Mouse (Mus musculus): Measurements from ENCODE around the gene Myl6b. TPM values are rescaled to one million over a fixed set of nuclear protein-coding genes. Genes with fewer than 3 reads are reported as not detected.

Myl6b gene
- polyA plus RNA-seq, 1 experiment from 2014 or later = 2.4 TPM

DNA sequence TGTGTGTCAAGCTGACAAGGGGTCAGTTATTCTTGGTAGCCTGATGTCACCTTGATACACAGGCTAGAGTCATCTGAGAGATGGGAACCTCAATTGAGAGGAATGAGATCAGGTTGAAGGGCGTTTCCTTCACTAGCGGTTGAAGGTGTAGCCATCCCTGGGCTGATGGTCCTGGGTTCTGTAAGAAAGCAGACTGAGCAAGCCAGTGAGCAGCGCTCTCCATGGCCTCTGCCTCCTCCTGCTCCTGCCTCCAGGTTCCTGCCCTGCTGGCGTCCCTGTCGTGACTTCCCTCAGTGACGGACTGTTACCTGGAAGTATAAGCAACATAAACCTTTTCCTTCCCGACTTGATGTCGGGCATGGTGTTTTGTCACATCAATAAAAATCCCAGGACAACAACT, 5.0 kb upstream of the Myl6b start:
- H3K9ac ChIP-seq (ENCODE audit: low read length) = no peak overlapping the region
- H3K36me3 ChIP-seq (ENCODE audit: control insufficient read depth, insufficient read depth, low read length) = no peaks in the 10 kb centered on the region
- no peak overlapping the region for H3K4me2 ChIP-seq (ENCODE audit: low read depth)
- ATAC-seq (ENCODE audit: insufficient read depth, low FRiP score, low TSS enrichment) (no peak), DNase-seq (ENCODE audit: low spot score) (no peak)
- WGBS = 75% methylated on average over 8 of the region's 8 CpGs
- no peaks in the 10 kb centered on the region for H3K27me3 ChIP-seq (ENCODE audit: control insufficient read depth, insufficient read depth, low read length)
- H3K4me1 ChIP-seq (ENCODE audit: control insufficient read depth, insufficient read depth, low read length) = 0 out of 2 replicates have a peak, but pooled peaks cover 3% of the 10 kb centered on the region
- H3K4me3 ChIP-seq (ENCODE audit: low read depth, low read length) = no peak overlapping the region
- H3K9me3 ChIP-seq (ENCODE audit: control insufficient read depth, low read length) = no peaks in the 10 kb centered on the region
- H3K27ac ChIP-seq (ENCODE audit: low read depth, low read length) = no peak overlapping the region

DNA sequence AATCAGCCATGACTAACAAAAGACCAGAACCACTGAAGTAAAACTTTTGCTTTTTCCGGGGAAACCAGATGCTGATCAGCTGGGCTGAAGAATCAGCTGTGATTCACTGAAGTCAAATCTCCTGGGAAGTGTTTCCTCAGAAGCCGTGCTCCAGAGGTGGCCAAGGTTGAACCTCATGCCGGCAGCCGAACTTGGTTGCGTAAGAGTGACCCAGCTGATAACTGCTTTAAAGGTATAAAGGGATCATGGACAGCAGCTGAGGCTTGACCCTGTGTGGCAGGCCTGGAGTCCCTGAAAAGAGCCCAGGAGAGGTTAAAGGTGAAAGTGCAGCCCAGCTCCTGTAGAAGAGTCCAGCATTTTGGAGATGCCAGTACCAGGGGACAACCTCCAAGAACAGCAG, 3.9 kb upstream of the Myl6b start:
- DNase-seq (ENCODE audit: low spot score) (no peak), ATAC-seq (ENCODE audit: insufficient read depth, low FRiP score, low TSS enrichment) (no peak)
- Histone ChIP-seq H3K27me3 (ENCODE audit: control insufficient read depth, insufficient read depth, low read length) (no peaks in the 10 kb centered on the region), H3K4me2 (ENCODE audit: low read depth) (no peak overlapping the region), H3K36me3 (ENCODE audit: control insufficient read depth, insufficient read depth, low read length) (no peaks in the 10 kb centered on the region), H3K9ac (ENCODE audit: low read length) (no peak overlapping the region), H3K9me3 (ENCODE audit: control insufficient read depth, low read length) (no peaks in the 10 kb centered on the region), H3K4me1 (ENCODE audit: control insufficient read depth, insufficient read depth, low read length) (peaks cover 6% of the 10 kb centered on the region; the same call in 1 of the 2 replicates), H3K27ac (ENCODE audit: low read depth, low read length) (no peak overlapping the region), H3K4me3 (ENCODE audit: low read depth, low read length) (no peak overlapping the region)
- WGBS = 80% methylated on average over 5 of the region's 5 CpGs

DNA sequence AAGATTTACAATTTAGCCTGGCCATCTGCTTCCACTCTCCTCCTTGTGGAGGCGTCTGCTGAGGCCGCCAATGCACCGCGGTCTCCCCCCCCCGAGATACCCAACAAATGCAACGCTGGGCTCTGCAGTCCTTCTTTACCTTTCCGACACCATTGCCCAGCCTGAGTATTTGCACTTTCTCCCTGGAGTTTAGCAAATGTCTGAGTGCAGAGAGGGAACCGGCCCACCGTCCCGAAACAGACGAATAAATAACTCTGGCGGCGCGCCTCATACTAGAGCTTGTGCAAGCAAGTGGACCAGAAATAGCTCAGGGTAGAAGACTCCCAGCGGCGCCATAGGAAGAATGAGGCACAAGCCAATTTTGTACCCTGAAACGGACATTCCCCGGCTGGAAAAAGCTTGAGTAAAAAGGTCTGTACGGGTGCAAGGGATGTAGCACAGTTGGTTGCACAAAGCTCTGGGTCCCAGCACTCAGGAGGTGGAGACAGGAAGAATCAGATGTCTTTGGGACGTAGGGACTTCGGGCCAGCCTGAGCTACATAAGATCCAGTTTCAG, 709 bp upstream of the Myl6b start:
- peak overlapping the region; percentile 60; the same call in 1 of the 2 replicates for H3K27ac ChIP-seq (ENCODE audit: low read depth, low read length)
- peak overlapping the region; percentile 63 for H3K9ac ChIP-seq (ENCODE audit: low read length)
- H3K27me3 ChIP-seq (ENCODE audit: control insufficient read depth, insufficient read depth, low read length) = no peaks in the 10 kb centered on the region
- ATAC-seq (ENCODE audit: insufficient read depth, low FRiP score, low TSS enrichment) = peak; percentile 49; the same call in 1 of the 2 replicates
- WGBS = 2% methylated on average over 21 of the region's 21 CpGs
- H3K4me3 ChIP-seq (ENCODE audit: low read depth, low read length) = peak overlapping the region; percentile 47
- peaks cover 10% of the 10 kb centered on the region; the same call in 1 of the 2 replicates for H3K4me1 ChIP-seq (ENCODE audit: control insufficient read depth, insufficient read depth, low read length)
- no peaks in the 10 kb centered on the region for H3K9me3 ChIP-seq (ENCODE audit: control insufficient read depth, low read length)
- no peaks in the 10 kb centered on the region for H3K36me3 ChIP-seq (ENCODE audit: control insufficient read depth, insufficient read depth, low read length)
- peak overlapping the region; percentile 55 for H3K4me2 ChIP-seq (ENCODE audit: low read depth)
- peak; percentile 63 for DNase-seq (ENCODE audit: low spot score)

DNA sequence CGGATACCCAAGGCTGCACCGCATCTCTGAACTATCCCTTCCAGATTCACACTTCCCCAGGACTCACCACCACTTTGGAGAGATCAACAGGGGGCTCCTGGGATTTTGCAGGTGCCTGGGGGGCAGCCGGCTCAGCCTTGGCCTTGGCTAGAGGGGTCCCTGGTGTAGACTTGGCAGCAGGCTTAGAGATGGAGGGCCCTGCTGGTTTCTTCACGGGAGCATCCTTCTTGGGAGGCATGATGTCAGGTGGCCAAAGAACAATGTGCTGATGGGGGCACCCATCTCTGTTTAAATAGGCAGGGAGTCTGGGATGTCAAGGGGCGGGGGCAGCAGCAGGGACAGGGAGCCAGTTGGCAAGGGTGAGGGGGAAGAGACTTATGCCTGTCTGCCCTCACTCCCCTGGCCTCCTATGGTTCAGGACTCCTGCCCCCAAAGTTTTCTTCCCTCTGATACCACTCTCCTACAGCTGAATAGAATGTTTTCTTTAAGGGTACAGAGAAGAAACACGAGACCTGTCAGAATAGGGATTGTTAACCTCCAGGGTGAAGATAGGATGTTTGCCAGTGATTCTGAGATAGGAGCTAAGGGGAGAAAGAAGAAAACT, 1.2 kb downstream of the Myl6b start:
- whole genome bisulfite sequencing = 44% methylated on average over 6 of the region's 6 CpGs
- DNase-seq (ENCODE audit: low spot score) (no peak), ATAC-seq (ENCODE audit: insufficient read depth, low FRiP score, low TSS enrichment) (no peak)
- Histone ChIP-seq H3K4me2 (ENCODE audit: low read depth) (peak overlapping the region; percentile 55; the same call in 1 of the 2 replicates), H3K9ac (ENCODE audit: low read length) (no peak overlapping the region), H3K27ac (ENCODE audit: low read depth, low read length) (no peak overlapping the region), H3K9me3 (ENCODE audit: control insufficient read depth, low read length) (no peaks in the 10 kb centered on the region), H3K4me1 (ENCODE audit: control insufficient read depth, insufficient read depth, low read length) (peaks cover 15% of the 10 kb centered on the region; the same call in 1 of the 2 replicates), H3K36me3 (ENCODE audit: control insufficient read depth, insufficient read depth, low read length) (no peaks in the 10 kb centered on the region), H3K4me3 (ENCODE audit: low read depth, low read length) (no peak overlapping the region), H3K27me3 (ENCODE audit: control insufficient read depth, insufficient read depth, low read length) (no peaks in the 10 kb centered on the region)

DNA sequence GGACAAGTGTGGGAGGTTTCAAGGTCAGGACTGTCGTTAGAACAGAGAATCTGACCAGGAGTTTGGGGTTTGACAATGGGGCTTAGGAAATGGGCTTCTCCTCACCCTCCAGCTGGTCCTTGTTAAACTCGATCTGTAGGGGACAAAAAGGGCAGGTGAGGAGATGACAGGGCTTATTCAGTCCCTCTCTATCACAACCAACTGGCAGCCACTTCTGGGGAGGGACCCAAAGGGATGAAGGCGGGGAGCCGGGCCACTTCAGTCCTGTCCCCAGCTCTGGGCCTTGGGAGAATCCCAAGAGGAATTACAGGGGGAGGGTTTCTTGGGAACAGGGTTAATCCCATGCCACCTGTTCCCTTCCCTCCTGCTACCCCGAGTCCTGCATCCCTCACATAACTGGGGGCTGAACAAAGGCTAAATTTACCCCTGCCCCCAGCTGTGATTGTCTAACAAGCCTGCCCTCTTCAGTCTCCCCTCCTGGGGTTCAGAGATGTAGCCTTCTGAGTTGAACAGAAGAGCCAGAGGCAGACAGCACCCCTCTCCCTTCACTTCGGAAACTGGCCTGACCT, 1.9 kb downstream of the Myl6b start:
- DNase-seq (ENCODE audit: low spot score) = no peak

DNA sequence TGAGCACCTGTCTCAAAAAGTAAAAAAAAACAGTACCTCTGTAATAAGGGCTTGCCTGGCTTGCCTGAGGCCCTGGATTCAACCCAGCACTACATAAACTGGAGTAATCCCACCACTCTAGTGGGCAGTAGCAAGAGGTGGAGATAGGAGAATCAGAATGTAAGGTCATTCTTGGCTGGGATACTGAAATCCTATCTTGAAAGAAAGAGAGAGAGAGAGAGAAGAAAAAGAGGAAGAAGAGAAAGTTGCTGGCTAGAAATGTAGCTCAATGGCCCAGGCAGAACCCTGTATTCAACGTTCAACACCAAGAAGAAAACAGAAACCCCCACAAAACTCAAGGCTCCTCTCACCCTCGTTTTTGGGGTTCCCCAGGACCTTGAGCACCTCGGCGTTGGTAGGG, 2.6 kb downstream of the Myl6b start:
- Histone ChIP-seq H3K4me2 (ENCODE audit: low read depth) (no peak overlapping the region), H3K9ac (ENCODE audit: low read length) (no peak overlapping the region), H3K27me3 (ENCODE audit: control insufficient read depth, insufficient read depth, low read length) (no peaks in the 10 kb centered on the region), H3K27ac (ENCODE audit: low read depth, low read length) (no peak overlapping the region), H3K4me3 (ENCODE audit: low read depth, low read length) (no peak overlapping the region), H3K9me3 (ENCODE audit: control insufficient read depth, low read length) (no peaks in the 10 kb centered on the region), H3K4me1 (ENCODE audit: control insufficient read depth, insufficient read depth, low read length) (peaks cover 20% of the 10 kb centered on the region; the same call in 1 of the 2 replicates), H3K36me3 (ENCODE audit: control insufficient read depth, insufficient read depth, low read length) (peaks cover 4% of the 10 kb centered on the region)
- WGBS = 76% methylated on average over 4 of the region's 4 CpGs
- ATAC-seq (ENCODE audit: insufficient read depth, low FRiP score, low TSS enrichment) (no peak), DNase-seq (ENCODE audit: low spot score) (no peak)

More for the DNA sequence above, 1.9 kb downstream of the Myl6b start:
- H3K9me3 ChIP-seq (ENCODE audit: control insufficient read depth, low read length) = no peaks in the 10 kb centered on the region
- WGBS = 40% methylated on average over 6 of the region's 6 CpGs
- no peak overlapping the region for H3K4me3 ChIP-seq (ENCODE audit: low read depth, low read length)
- H3K4me1 ChIP-seq (ENCODE audit: control insufficient read depth, insufficient read depth, low read length) = peaks cover 18% of the 10 kb centered on the region; the same call in 1 of the 2 replicates
- no peak overlapping the region for H3K9ac ChIP-seq (ENCODE audit: low read length)
- H3K4me2 ChIP-seq (ENCODE audit: low read depth) = peak overlapping the region; percentile 6; the same call in 1 of the 2 replicates
- ATAC-seq (ENCODE audit: insufficient read depth, low FRiP score, low TSS enrichment) = no peak
- H3K27me3 ChIP-seq (ENCODE audit: control insufficient read depth, insufficient read depth, low read length) = no peaks in the 10 kb centered on the region
- no peak overlapping the region for H3K27ac ChIP-seq (ENCODE audit: low read depth, low read length)
- no peaks in the 10 kb centered on the region; the same call in 1 of the 2 replicates for H3K36me3 ChIP-seq (ENCODE audit: control insufficient read depth, insufficient read depth, low read length)

DNA sequence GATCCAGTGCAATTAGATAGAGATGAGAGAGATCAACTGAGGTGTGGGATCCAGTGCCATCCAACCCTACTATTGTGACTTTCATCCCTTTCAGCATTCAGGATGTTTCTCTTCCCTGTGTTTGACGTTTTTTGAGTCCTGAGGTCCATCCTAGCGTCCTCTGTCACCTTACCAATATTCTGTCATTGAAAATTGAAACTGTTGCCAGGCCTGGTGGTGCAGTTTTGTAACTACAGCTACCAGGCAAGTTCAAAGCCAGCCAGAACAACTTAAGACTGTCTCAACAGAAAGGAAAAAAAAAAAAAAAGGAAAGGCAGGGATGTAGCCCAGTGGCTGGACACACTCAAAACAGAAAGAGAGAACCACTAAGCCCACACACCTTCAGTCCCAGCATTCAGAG, 3.2 kb downstream of the Myl6b start:
- Histone ChIP-seq H3K27ac (ENCODE audit: low read depth, low read length) (no peak overlapping the region), H3K4me1 (ENCODE audit: control insufficient read depth, insufficient read depth, low read length) (peaks cover 20% of the 10 kb centered on the region; the same call in 1 of the 2 replicates), H3K4me3 (ENCODE audit: low read depth, low read length) (peak overlapping the region; percentile 88; the same call in 1 of the 2 replicates), H3K27me3 (ENCODE audit: control insufficient read depth, insufficient read depth, low read length) (no peaks in the 10 kb centered on the region), H3K9me3 (ENCODE audit: control insufficient read depth, low read length) (no peaks in the 10 kb centered on the region), H3K9ac (ENCODE audit: low read length) (no peak overlapping the region), H3K4me2 (ENCODE audit: low read depth) (peak overlapping the region; percentile 83; the same call in 1 of the 2 replicates), H3K36me3 (ENCODE audit: control insufficient read depth, insufficient read depth, low read length) (peaks cover 6% of the 10 kb centered on the region)
- 87% methylated on average over 2 of the region's 2 CpGs for WGBS
- ATAC-seq (ENCODE audit: insufficient read depth, low FRiP score, low TSS enrichment) (no peak), DNase-seq (ENCODE audit: low spot score) (no peak)

DNA sequence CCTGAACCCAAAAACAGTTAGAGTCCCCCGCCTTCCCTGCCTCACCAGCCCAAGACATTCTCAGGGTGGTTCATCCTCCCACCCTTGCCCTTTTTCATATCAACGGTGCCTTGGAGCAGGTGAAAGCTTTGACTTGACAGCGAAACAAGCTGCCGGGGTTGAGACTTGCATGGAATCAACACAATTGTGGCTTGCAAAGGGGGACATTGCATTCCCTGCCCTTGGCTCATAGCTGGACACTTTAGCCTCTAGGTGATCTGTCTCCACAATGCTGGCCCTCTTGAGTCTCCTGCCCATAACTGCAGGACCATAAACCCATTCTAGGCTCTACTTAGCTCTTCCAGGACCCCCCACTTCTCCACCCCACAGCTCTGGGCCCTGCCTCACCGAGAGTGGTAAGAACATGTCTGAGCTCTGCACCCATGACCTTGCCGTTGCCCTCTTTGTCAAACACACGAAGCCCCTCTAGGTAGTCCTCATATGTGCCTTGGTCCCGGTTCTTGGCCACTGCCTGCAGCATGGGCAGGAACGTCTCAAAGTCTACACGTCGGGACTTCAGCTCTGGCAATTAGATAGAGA, 3.7 kb downstream of the Myl6b start:
- DNase-seq (ENCODE audit: low spot score) (no peak), ATAC-seq (ENCODE audit: insufficient read depth, low FRiP score, low TSS enrichment) (no peak)
- Histone ChIP-seq H3K27ac (ENCODE audit: low read depth, low read length) (peak overlapping the region; percentile 9; the same call in 1 of the 2 replicates), H3K4me2 (ENCODE audit: low read depth) (peak overlapping the region; percentile 83), H3K9ac (ENCODE audit: low read length) (peak overlapping the region; percentile 71), H3K4me1 (ENCODE audit: control insufficient read depth, insufficient read depth, low read length) (peaks cover 20% of the 10 kb centered on the region; the same call in 1 of the 2 replicates), H3K9me3 (ENCODE audit: control insufficient read depth, low read length) (no peaks in the 10 kb centered on the region), H3K36me3 (ENCODE audit: control insufficient read depth, insufficient read depth, low read length) (peaks cover 8% of the 10 kb centered on the region), H3K4me3 (ENCODE audit: low read depth, low read length) (peak overlapping the region; percentile 88), H3K27me3 (ENCODE audit: control insufficient read depth, insufficient read depth, low read length) (no peaks in the 10 kb centered on the region)
- 59% methylated on average over 11 of the region's 11 CpGs for WGBS
